Mouse (Mus musculus): Measurements from ENCODE around the gene Kcnh4.

Gene Kcnh4

GRCm38 (mm10) chr11:100767871-100768270 lies 8.1 kb upstream of the Kcnh4 start:
- in situ Hi-C loops (cut with MboI, MseI), result no loop called here

- in situ Hi-C loops (cut with MboI, MseI), result no loop called here
These were observed 7.0 kb upstream of the Kcnh4 start for GRCm38 (mm10) chr11:100766726-100767125.

GRCm38 (mm10) chr11:100762831-100763230 lies 3.1 kb upstream of the Kcnh4 start, which contains the start of gene Hcrt:
Gene Hcrt (minus strand): TSS chr11:100762931.
- in situ Hi-C loops (cut with MboI, MseI), result no loop called here

GRCm38 (mm10) chr11:100761547-100762045 lies 1.9 kb upstream of the Kcnh4 start:
- in situ Hi-C loops (cut with MboI, MseI), result no loop called here

GRCm38 (mm10) chr11:100758707-100759610 lies 783 bp downstream of the Kcnh4 start:
- in situ Hi-C loops (cut with MboI, MseI), result no loop called here

GRCm38 (mm10) chr11:100757566-100757965 lies 2.2 kb downstream of the Kcnh4 start:
- in situ Hi-C loops (cut with MboI, MseI), result no loop called here

GRCm38 (mm10) chr11:100756476-100756875 lies 3.3 kb downstream of the Kcnh4 start:
- in situ Hi-C loops (cut with MboI, MseI), result no loop called here

- in situ Hi-C loops (cut with MboI, MseI), result no loop called here
These were observed 5.1 kb downstream of the Kcnh4 start for GRCm38 (mm10) chr11:100754693-100755057.

GRCm38 (mm10) chr11:100754021-100754692 lies 5.6 kb downstream of the Kcnh4 start:
- in situ Hi-C loops (cut with MboI, MseI), result no loop called here

- in situ Hi-C loops (cut with MboI, MseI), result no loop called here
These were observed 7.4 kb downstream of the Kcnh4 start for GRCm38 (mm10) chr11:100752294-100752693.

- in situ Hi-C loops (cut with MboI, MseI), result no loop called here
These were observed 9.6 kb downstream of the Kcnh4 start for GRCm38 (mm10) chr11:100750127-100750526.

GRCm38 (mm10) chr11:100749469-100749868 lies 10.3 kb downstream of the Kcnh4 start:
- in situ Hi-C loops (cut with MboI, MseI), result no loop called here

- in situ Hi-C loops (cut with MboI, MseI), result no loop called here
These were observed 11.1 kb downstream of the Kcnh4 start for GRCm38 (mm10) chr11:100748620-100749019.

GRCm38 (mm10) chr11:100747114-100747513 lies 12.6 kb downstream of the Kcnh4 start:
- in situ Hi-C loops (cut with MboI, MseI), result no loop called here

GRCm38 (mm10) chr11:100746546-100746945 lies 13.2 kb downstream of the Kcnh4 start:
- in situ Hi-C loops (cut with MboI, MseI), result no loop called here

GRCm38 (mm10) chr11:100745085-100745484 lies 14.7 kb downstream of the Kcnh4 start:
- in situ Hi-C loops (cut with MboI, MseI), result no loop called here

GRCm38 (mm10) chr11:100741348-100741747 lies 18.4 kb downstream of the Kcnh4 start:
- in situ Hi-C loops (cut with MboI, MseI), result no loop called here

- in situ Hi-C loops (cut with MboI, MseI), result no loop called here
These were observed 21.0 kb downstream of the Kcnh4 start for GRCm38 (mm10) chr11:100738749-100739148.

GRCm38 (mm10) chr11:100738066-100738604 lies 21.6 kb downstream of the Kcnh4 start, which contains the start of gene Rab5c:
Gene Rab5c (minus strand): TSS chr11:100738215.
- in situ Hi-C loops (cut with MboI, MseI), result no loop called here

GRCm38 (mm10) chr11:100737105-100737733 lies 22.5 kb downstream of the Kcnh4 start:
- in situ Hi-C loops (cut with MboI, MseI), result no loop called here

- in situ Hi-C loops (cut with MboI, MseI), result no loop called here
These were observed 23.0 kb downstream of the Kcnh4 start for GRCm38 (mm10) chr11:100736746-100737080.

Measured in regulatory T cell (primary cell).